Mouse (Mus musculus) embryonic facial prominence, embryonic 15.5 days (tissue): ENCODE measurements at regions not wholly inside any gene's neighbourhood (a gene's known extent, or its start where the extent isn't known, plus 50 kb on each side); places are given as distances from the start of the nearest gene placed in this dataset.
A peak's percentile ranks its signal among the peaks of the same experiment; 100 is the strongest.

ENCODE experiments used
- ATAC-seq: fragments of 200-750 bp; cut with Nextera tagmentation; 2 replicates; pipeline ENCODE4 v1.8.0; 2017; ENCODE audit warnings: low read depth, moderate TSS enrichment; ENCODE audit not compliant: insufficient number of reproducible peaks, low FRiP score, low TSS enrichment
- H3K27ac ChIP-seq: fragments of 300-500 bp; sonication (generic); replicated peaks from 2 replicates; pipeline ENCODE4 v1.5.1; 2015; ENCODE audit warnings: mild to moderate bottlenecking, inconsistent platforms
- H3K27me3 ChIP-seq: fragments of 300-500 bp; sonication (generic); 2 replicates; pipeline ENCODE4 v1.6.1; 2015; ENCODE audit warnings: inconsistent platforms
- H3K36me3 ChIP-seq: fragments of 300-500 bp; sonication (generic); 2 replicates; pipeline ENCODE4 v1.6.1; 2015; ENCODE audit warnings: mild to moderate bottlenecking, inconsistent platforms
- H3K4me1 ChIP-seq: fragments of 300-500 bp; sonication (generic); 2 replicates; pipeline ENCODE4 v1.6.1; 2015; ENCODE audit warnings: inconsistent platforms
- H3K4me2 ChIP-seq: fragments of 300-500 bp; sonication (generic); replicated peaks from 2 replicates; pipeline ENCODE4 v1.6.1; 2015; ENCODE audit warnings: mild to moderate bottlenecking, inconsistent platforms
- H3K4me3 ChIP-seq: fragments of 300-500 bp; sonication (generic); replicated peaks from 2 replicates; pipeline ENCODE4 v1.5.1; 2015; ENCODE audit warnings: mild to moderate bottlenecking, inconsistent platforms
- H3K9ac ChIP-seq: fragments of 300-500 bp; sonication (generic); 2 replicates; pipeline ENCODE4 v1.6.1; 2015; ENCODE audit warnings: inconsistent platforms
- H3K9me3 ChIP-seq: fragments of 300-500 bp; sonication (generic); replicated peaks from 2 replicates; pipeline ENCODE4 v1.6.1; 2016; ENCODE audit warnings: inconsistent platforms
- WGBS: fragments of 180-500 bp; shearing (Covaris S2); methylation state at CpG from one replicate; pipeline ENCODE4 v1.1.7; 2015; 5-methylcytosine and 5-hydroxymethylcytosine counted together

DNA sequence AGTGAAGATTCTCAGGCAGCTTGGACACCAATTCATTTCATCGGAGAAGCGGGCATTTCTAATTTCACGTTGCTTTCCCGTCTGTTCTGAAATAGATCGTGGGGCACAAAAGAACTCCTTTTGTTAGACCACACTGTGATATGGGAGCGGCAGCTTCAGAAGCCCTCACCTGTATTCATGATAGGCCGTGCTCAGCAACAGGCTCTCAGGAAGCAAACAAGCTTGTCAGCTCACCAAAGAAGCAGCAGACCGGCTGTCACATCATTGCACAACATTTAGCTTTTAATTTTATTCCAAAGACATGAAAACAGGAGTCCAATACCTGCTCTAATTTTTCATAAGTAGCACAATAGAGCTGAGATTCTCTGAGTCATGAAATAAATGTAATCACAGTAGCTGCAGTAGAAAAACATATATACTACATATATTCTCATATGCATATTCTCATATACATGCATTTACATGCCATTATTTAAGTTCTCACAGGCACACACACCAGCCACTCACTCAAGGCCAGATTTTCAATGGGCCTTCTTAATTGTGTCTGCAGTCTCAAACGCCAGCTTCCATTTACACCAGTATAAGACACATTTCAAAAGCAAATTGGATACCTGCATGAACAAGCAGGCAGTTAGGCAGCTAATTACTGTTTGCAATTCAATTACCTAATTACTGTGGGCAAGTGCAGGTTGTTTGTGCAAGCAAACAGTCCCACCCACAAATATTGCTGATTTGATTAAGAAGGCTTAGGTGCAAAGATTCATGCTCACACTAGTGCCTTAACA, 698.9 kb downstream of the Diaph3 start:
- 83% methylated on average over 9 of the region's 9 CpGs for WGBS
- Histone ChIP-seq H3K36me3 (no peaks in the 10 kb centered on the region), H3K4me3 (no peak overlapping the region), H3K4me1 (no peaks in the 10 kb centered on the region), H3K4me2 (no peak overlapping the region), H3K9ac (no peak overlapping the region), H3K9me3 (no peaks in the 10 kb centered on the region), H3K27ac (no peak overlapping the region), H3K27me3 (no peaks in the 10 kb centered on the region)
- no peak for ATAC-seq

DNA sequence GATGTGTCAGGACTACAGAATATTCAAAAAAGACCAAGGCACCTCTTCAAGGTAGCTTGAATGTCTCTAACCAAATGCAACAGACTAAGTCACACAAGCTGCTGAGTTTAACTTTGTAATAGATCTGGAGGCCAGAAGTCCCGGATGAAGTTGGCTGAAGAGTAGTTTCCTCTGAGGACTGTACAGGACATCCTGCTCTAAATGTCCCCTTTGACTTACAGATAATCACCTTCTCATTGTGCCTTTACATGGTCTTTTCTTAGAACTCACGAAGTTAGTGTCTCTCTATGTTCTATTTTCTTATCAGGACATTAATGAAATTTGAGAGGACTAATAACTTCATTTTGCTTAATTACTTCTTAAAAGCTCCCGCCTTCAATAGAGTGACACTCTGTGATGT, 703.7 kb downstream of the Diaph3 start:
- Histone ChIP-seq H3K9me3 (no peaks in the 10 kb centered on the region), H3K4me2 (no peak overlapping the region), H3K4me1 (no peaks in the 10 kb centered on the region), H3K4me3 (no peak overlapping the region), H3K27me3 (no peaks in the 10 kb centered on the region), H3K27ac (no peak overlapping the region), H3K36me3 (no peaks in the 10 kb centered on the region), H3K9ac (no peak overlapping the region)
- 73% methylated on average over 3 of the region's 3 CpGs for WGBS
- no peak for ATAC-seq

- Histone ChIP-seq H3K36me3 (no peaks in the 10 kb centered on the region), H3K4me1 (peaks cover 5% of the 10 kb centered on the region; the same call in 1 of the 2 replicates), H3K9ac (no peak overlapping the region), H3K9me3 (no peaks in the 10 kb centered on the region), H3K4me3 (no peak overlapping the region), H3K4me2 (no peak overlapping the region), H3K27me3 (no peaks in the 10 kb centered on the region), H3K27ac (no peak overlapping the region)
- no peak for ATAC-seq
- 60% methylated on average over 2 of the region's 2 CpGs for WGBS
Measured at GRCm38 (mm10) chr14:86435345-86435744, 705.7 kb downstream of the Diaph3 start.

DNA sequence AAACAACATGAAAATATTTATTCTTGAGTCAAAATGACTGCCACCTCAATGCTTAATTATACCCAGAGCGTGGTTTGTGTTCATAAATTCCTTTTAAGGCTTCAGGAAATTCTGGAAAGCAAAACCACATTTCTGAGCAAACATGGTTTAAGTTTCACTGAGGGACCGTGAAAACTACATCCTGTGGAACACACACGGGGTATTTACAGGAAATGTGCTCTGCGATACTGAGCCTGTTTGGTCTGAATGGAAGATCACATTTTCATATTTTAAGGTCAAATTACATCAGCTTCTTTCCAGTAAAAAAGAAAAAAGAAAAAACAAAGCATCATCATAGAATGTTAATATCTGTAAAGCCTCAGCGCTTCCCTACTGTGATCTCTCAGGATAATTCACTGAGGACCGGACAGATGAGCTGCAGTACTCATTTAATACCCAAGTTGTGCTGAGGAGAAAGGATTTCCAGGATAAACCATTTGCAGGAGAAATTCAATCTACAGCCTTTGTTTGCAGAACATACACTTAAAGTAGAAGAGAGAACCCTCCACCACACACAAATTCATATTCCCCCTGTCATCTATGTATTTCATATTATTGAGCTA, 709.7 kb downstream of the Diaph3 start:
- Histone ChIP-seq H3K4me3 (no peak overlapping the region), H3K4me1 (peaks cover 5% of the 10 kb centered on the region; the same call in 1 of the 2 replicates), H3K36me3 (no peaks in the 10 kb centered on the region), H3K4me2 (no peak overlapping the region), H3K27ac (peak overlapping the region; percentile 55; the same call in 1 of the 2 replicates), H3K27me3 (no peaks in the 10 kb centered on the region), H3K9ac (no peak overlapping the region), H3K9me3 (no peaks in the 10 kb centered on the region)
- peak; percentile 63; the same call in 1 of the 2 replicates for ATAC-seq
- 22% methylated on average over 6 of the region's 6 CpGs for WGBS

- H3K4me1 ChIP-seq = no peaks in the 10 kb centered on the region
Measured at GRCm38 (mm10) chr14:86421881-86422280, 719.2 kb downstream of the Diaph3 start.

GRCm38 (mm10) chr14:86419959-86420598, 721.0 kb downstream of the Diaph3 start:
- H3K9ac ChIP-seq = no peak overlapping the region
- H3K4me1 ChIP-seq = no peaks in the 10 kb centered on the region
- ATAC-seq = no peak

More at GRCm38 (mm10) chr14:86421881-86422280, 719.2 kb downstream of the Diaph3 start:
- Histone ChIP-seq H3K36me3 (no peaks in the 10 kb centered on the region), H3K4me2 (no peak overlapping the region), H3K4me3 (no peak overlapping the region), H3K9me3 (no peaks in the 10 kb centered on the region), H3K9ac (no peak overlapping the region), H3K27ac (no peak overlapping the region), H3K27me3 (no peaks in the 10 kb centered on the region)
- 56% methylated on average over 5 of the region's 5 CpGs for WGBS
- ATAC-seq = no peak

DNA sequence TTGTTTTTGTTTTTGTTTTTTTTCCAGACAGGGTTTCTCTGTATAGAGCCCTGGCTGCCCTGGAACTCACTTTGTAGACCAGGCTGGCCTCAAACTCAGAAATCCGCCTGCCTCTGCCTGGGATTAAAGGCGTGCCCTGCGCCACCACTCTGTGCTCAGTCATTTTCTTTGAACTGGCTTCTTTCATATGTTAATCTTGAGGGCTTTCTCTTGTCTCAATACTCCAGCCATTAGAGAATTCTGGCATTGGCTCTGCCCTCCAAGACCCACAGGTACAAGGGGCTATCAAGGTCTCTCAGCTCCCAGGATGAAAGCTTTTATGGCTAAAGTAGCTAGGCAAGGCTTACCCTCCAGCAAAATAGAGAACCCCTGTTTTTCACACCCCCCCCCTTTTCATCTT, 744.2 kb downstream of the Diaph3 start:
- no peaks in the 10 kb centered on the region for H3K9me3 ChIP-seq
- 87% methylated on average over 3 of the region's 3 CpGs for WGBS
- H3K36me3 ChIP-seq = no peaks in the 10 kb centered on the region
- H3K9ac ChIP-seq = no peak overlapping the region
- H3K4me1 ChIP-seq = peaks cover 13% of the 10 kb centered on the region
- no peak overlapping the region for H3K4me3 ChIP-seq
- no peak overlapping the region for H3K4me2 ChIP-seq
- 0 out of 2 replicates have a peak, but pooled peaks cover 3% of the 10 kb centered on the region for H3K27me3 ChIP-seq
- no peak for ATAC-seq
- H3K27ac ChIP-seq = no peak overlapping the region

More at GRCm38 (mm10) chr14:86419959-86420598, 721.0 kb downstream of the Diaph3 start:
- Histone ChIP-seq H3K9me3 (no peaks in the 10 kb centered on the region), H3K4me2 (no peak overlapping the region), H3K27ac (no peak overlapping the region), H3K4me3 (no peak overlapping the region), H3K36me3 (no peaks in the 10 kb centered on the region), H3K27me3 (no peaks in the 10 kb centered on the region)
- WGBS = 53% methylated on average over 3 of the region's 3 CpGs

- WGBS = 22% methylated on average over 9 of the region's 9 CpGs
- Histone ChIP-seq H3K36me3 (no peaks in the 10 kb centered on the region), H3K4me3 (no peak overlapping the region), H3K9ac (no peak overlapping the region), H3K27ac (no peak overlapping the region), H3K4me2 (0 out of 2 replicates have a peak overlapping the region, but pooled peaks have one; percentile 19), H3K4me1 (peaks cover 13% of the 10 kb centered on the region), H3K27me3 (0 out of 2 replicates have a peak, but pooled peaks cover 3% of the 10 kb centered on the region), H3K9me3 (no peaks in the 10 kb centered on the region)
- ATAC-seq = no peak
Measured at GRCm38 (mm10) chr14:86395951-86396361, 745.1 kb downstream of the Diaph3 start.

DNA sequence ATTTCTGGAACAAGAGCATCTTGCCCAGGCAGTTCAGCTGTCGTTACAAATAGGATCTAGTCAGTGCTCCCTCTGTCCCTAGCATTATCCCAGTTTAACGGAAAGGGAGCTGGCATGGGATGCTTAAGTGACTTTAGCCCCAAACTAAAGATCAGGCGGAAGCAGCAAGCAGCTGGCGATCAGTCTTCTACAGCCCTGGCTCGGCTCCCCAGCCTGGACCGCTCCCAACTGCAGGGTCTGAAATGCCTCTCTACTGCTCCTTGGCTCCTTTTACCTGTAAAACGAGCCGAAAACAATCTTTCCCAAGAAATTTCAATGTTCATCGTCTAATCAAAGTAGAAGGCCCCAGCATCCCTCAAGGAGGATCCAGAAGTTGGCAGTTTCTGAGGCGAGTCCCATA, 745.5 kb downstream of the Diaph3 start:
- no peaks in the 10 kb centered on the region for H3K36me3 ChIP-seq
- no peaks in the 10 kb centered on the region for H3K9me3 ChIP-seq
- ATAC-seq = no peak
- H3K4me2 ChIP-seq = peak overlapping the region; percentile 19; the same call in 1 of the 2 replicates
- H3K4me1 ChIP-seq = peaks cover 13% of the 10 kb centered on the region
- H3K9ac ChIP-seq = no peak overlapping the region
- H3K4me3 ChIP-seq = no peak overlapping the region
- WGBS = 17% methylated on average over 10 of the region's 10 CpGs
- H3K27me3 ChIP-seq = 0 out of 2 replicates have a peak, but pooled peaks cover 3% of the 10 kb centered on the region
- no peak overlapping the region for H3K27ac ChIP-seq

GRCm38 (mm10) chr14:86395068-86395467, 746.0 kb downstream of the Diaph3 start:
- no peak overlapping the region for H3K4me2 ChIP-seq
- H3K27ac ChIP-seq = 0 out of 2 replicates have a peak overlapping the region, but pooled peaks have one; percentile 22
- H3K36me3 ChIP-seq = no peaks in the 10 kb centered on the region
- H3K9me3 ChIP-seq = no peaks in the 10 kb centered on the region
- H3K4me3 ChIP-seq = no peak overlapping the region
- 37% methylated on average over 7 of the region's 7 CpGs for WGBS
- H3K4me1 ChIP-seq = peaks cover 13% of the 10 kb centered on the region
- 0 out of 2 replicates have a peak, but pooled peaks cover 3% of the 10 kb centered on the region for H3K27me3 ChIP-seq
- no peak for ATAC-seq
- H3K9ac ChIP-seq = no peak overlapping the region

DNA sequence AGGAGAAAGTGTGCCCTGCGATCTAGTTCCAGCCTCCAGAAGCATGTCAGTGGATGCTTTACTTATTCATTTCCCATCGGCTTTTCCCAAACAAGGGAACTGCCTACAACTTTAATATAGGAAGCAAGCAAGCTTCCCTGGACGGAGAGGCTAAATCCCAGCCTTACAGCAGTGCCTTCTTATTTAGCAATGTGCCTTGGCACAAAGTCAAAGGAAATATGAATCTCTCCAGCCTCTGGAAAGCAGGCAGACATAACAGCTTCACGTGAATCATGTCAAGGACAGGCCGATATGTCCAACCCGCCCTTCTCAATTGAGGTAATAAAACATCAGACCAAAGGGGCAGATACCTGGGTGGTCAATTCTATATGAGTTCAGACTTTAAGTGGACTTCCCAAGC, 755.9 kb downstream of the Diaph3 start:
- Histone ChIP-seq H3K9me3 (no peaks in the 10 kb centered on the region), H3K27ac (no peak overlapping the region), H3K4me3 (no peak overlapping the region), H3K4me1 (no peaks in the 10 kb centered on the region), H3K36me3 (no peaks in the 10 kb centered on the region), H3K4me2 (no peak overlapping the region), H3K9ac (no peak overlapping the region), H3K27me3 (no peaks in the 10 kb centered on the region)
- 53% methylated on average over 6 of the region's 6 CpGs for WGBS
- no peak for ATAC-seq
